Mouse (Mus musculus): ENCODE measurements around the gene Stk19. TPM values are rescaled to one million over a fixed set of nuclear protein-coding genes. Genes with fewer than 3 reads are reported as not detected.

Stk19 gene
- 12.8 and 14.8 TPM in 2 replicates for polyA plus RNA-seq (2012; rRNA removed)
- polyA plus RNA-seq (2014; fragmentation: Nextera tagmentation; extraction: Ambion mirVana): 10.6 and 13.3 TPM in 2 replicates

- under 1% methylated on average over 40 of the region's 40 CpGs for WGBS (ENCODE audit: insufficient replicate concordance)
- TF ChIP-seq EP300 (IDR thresholded peaks at IDR 0.05; ENCODE audit: low read depth) (no peak), CTCF (IDR thresholded peaks at IDR 0.05; ENCODE audit: low read depth) (no peak)
- Histone ChIP-seq H3K9ac (replicated peaks) (peak within 1 kb of the TSS; percentile 90), H3K4me1 (replicated peaks; ENCODE audit: control insufficient read depth in 2 of 2, insufficient read depth in 2 of 2, low read length in 1 of 2) (peaks cover 11 to 16% of the 10 kb centered on the region in 2 experiments), H3K9me3 (ENCODE audit: control insufficient read depth, low read length) (no peaks in the 10 kb centered on the region), H3K4me3 (ENCODE audit: insufficient read depth in 1 of 2, low read depth in 2 of 2, low read length in 2 of 2) (peak within 1 kb of the TSS; percentile 70 to 75), H3K27me3 (ENCODE audit: control insufficient read depth, insufficient read depth, low read length) (no peaks in the 10 kb centered on the region), H3K36me3 (replicated peaks; ENCODE audit: control insufficient read depth, insufficient read depth, low read depth) (peaks cover 19% of the 10 kb centered on the region), H3K4me2 (ENCODE audit: low read depth) (peak within 1 kb of the TSS; percentile 99), H3K27ac (peak within 1 kb of the TSS; percentile 81)
- DNase-seq (ENCODE audit: low read depth in 3 of 3, low spot score in 3 of 3) (peak; percentile 91 to 92 (median 91)), ATAC-seq (ENCODE audit: insufficient read depth) (peak; percentile 93)
These were observed at the start of gene Stk19, which contains the start of gene Dxo for GRCm38 (mm10) chr17:34836856-34837221. TSS of gene Stk19 (minus strand) at chr17:34836945. TSS of gene Dxo (plus strand) at chr17:34837019.

GRCm38 (mm10) chr17:34885615-34886014 lies 48.9 kb upstream of the Stk19 start:
- H3K27me3 ChIP-seq (ENCODE audit: control insufficient read depth, insufficient read depth, low read length): no peaks in the 10 kb centered on the region
- no peak for ATAC-seq (ENCODE audit: insufficient read depth)
- H3K27ac ChIP-seq: no peak overlapping the region
- no peaks in the 10 kb centered on the region for H3K9me3 ChIP-seq (ENCODE audit: control insufficient read depth, low read length)
- peaks cover 0 to 22% of the 10 kb centered on the region in 2 experiments; a peak in 2 of 4 replicates for H3K4me1 ChIP-seq (replicated peaks; ENCODE audit: control insufficient read depth in 2 of 2, insufficient read depth in 2 of 2, low read length in 1 of 2)
- no peak overlapping the region for H3K9ac ChIP-seq (replicated peaks)
- no peak overlapping the region for H3K4me2 ChIP-seq (ENCODE audit: low read depth)
- 93% methylated on average over 3 of the region's 3 CpGs for WGBS (ENCODE audit: insufficient replicate concordance)
- no peak for DNase-seq (ENCODE audit: low read depth in 3 of 3, low spot score in 3 of 3)
- H3K36me3 ChIP-seq (replicated peaks; ENCODE audit: control insufficient read depth, insufficient read depth, low read depth): no peaks in the 10 kb centered on the region
- no peak overlapping the region for H3K4me3 ChIP-seq (ENCODE audit: insufficient read depth in 1 of 2, low read depth in 2 of 2, low read length in 2 of 2)
- TF ChIP-seq EP300 (IDR thresholded peaks at IDR 0.05; ENCODE audit: low read depth) (no peak), CTCF (IDR thresholded peaks at IDR 0.05; ENCODE audit: low read depth) (no peak)

- no peaks in the 10 kb centered on the region for H3K27me3 ChIP-seq (ENCODE audit: control insufficient read depth, insufficient read depth, low read length)
- peaks cover 0 to 22% of the 10 kb centered on the region in 2 experiments; a peak in 2 of 4 replicates for H3K4me1 ChIP-seq (replicated peaks; ENCODE audit: control insufficient read depth in 2 of 2, insufficient read depth in 2 of 2, low read length in 1 of 2)
- H3K27ac ChIP-seq: no peak overlapping the region
- TF ChIP-seq EP300 (IDR thresholded peaks at IDR 0.05; ENCODE audit: low read depth) (no peak), CTCF (IDR thresholded peaks at IDR 0.05; ENCODE audit: low read depth) (no peak)
- ATAC-seq (ENCODE audit: insufficient read depth) (peak; percentile 18; the same call in 1 of the 2 replicates), DNase-seq (ENCODE audit: low read depth in 3 of 3, low spot score in 3 of 3) (no peak)
- WGBS (ENCODE audit: insufficient replicate concordance): 23% methylated on average over 6 of the region's 6 CpGs
- no peak overlapping the region for H3K9ac ChIP-seq (replicated peaks)
- H3K4me2 ChIP-seq (ENCODE audit: low read depth): no peak overlapping the region
- no peak overlapping the region for H3K4me3 ChIP-seq (ENCODE audit: insufficient read depth in 1 of 2, low read depth in 2 of 2, low read length in 2 of 2)
- H3K36me3 ChIP-seq (replicated peaks; ENCODE audit: control insufficient read depth, insufficient read depth, low read depth): no peaks in the 10 kb centered on the region
- no peaks in the 10 kb centered on the region for H3K9me3 ChIP-seq (ENCODE audit: control insufficient read depth, low read length)
These were observed 48.0 kb upstream of the Stk19 start for GRCm38 (mm10) chr17:34884704-34885103.

- ATAC-seq (ENCODE audit: insufficient read depth) (no peak), DNase-seq (ENCODE audit: low read depth in 3 of 3, low spot score in 3 of 3) (no peak)
- Histone ChIP-seq H3K4me3 (ENCODE audit: insufficient read depth in 1 of 2, low read depth in 2 of 2, low read length in 2 of 2) (no peak overlapping the region), H3K9ac (replicated peaks) (no peak overlapping the region), H3K27ac (no peak overlapping the region), H3K9me3 (ENCODE audit: control insufficient read depth, low read length) (no peaks in the 10 kb centered on the region), H3K4me1 (replicated peaks; ENCODE audit: control insufficient read depth in 2 of 2, insufficient read depth in 2 of 2, low read length in 1 of 2) (peaks cover 0 to 22% of the 10 kb centered on the region in 2 experiments; a peak in 2 of 4 replicates), H3K36me3 (replicated peaks; ENCODE audit: control insufficient read depth, insufficient read depth, low read depth) (no peaks in the 10 kb centered on the region), H3K4me2 (ENCODE audit: low read depth) (no peak overlapping the region), H3K27me3 (ENCODE audit: control insufficient read depth, insufficient read depth, low read length) (no peaks in the 10 kb centered on the region)
- TF ChIP-seq EP300 (IDR thresholded peaks at IDR 0.05; ENCODE audit: low read depth) (no peak), CTCF (IDR thresholded peaks at IDR 0.05; ENCODE audit: low read depth) (0 out of 2 replicates have a peak, but pooled peaks have one; percentile 15)
- WGBS (ENCODE audit: insufficient replicate concordance): 53% methylated on average over 3 of the region's 3 CpGs
These were observed 46.6 kb upstream of the Stk19 start for GRCm38 (mm10) chr17:34883332-34883731.

GRCm38 (mm10) chr17:34881683-34882310 lies 45.1 kb upstream of the Stk19 start, which contains the start of gene Gm20547:
TSS of gene Gm20547 (minus strand) at chr17:34882042.
- Histone ChIP-seq H3K27ac (no peak within 1 kb of the TSS), H3K36me3 (replicated peaks; ENCODE audit: control insufficient read depth, insufficient read depth, low read depth) (no peaks in the 10 kb centered on the region), H3K9ac (replicated peaks) (peak within 1 kb of the TSS; percentile 15), H3K4me3 (ENCODE audit: insufficient read depth in 1 of 2, low read depth in 2 of 2, low read length in 2 of 2) (peak within 1 kb of the TSS in 1 of 2 experiments; percentile 30; a peak in 2 of 4 replicates), H3K9me3 (ENCODE audit: control insufficient read depth, low read length) (no peaks in the 10 kb centered on the region), H3K27me3 (ENCODE audit: control insufficient read depth, insufficient read depth, low read length) (no peaks in the 10 kb centered on the region), H3K4me2 (ENCODE audit: low read depth) (peak within 1 kb of the TSS; percentile 54), H3K4me1 (replicated peaks; ENCODE audit: control insufficient read depth in 2 of 2, insufficient read depth in 2 of 2, low read length in 1 of 2) (peaks cover 0 to 22% of the 10 kb centered on the region in 2 experiments; a peak in 2 of 4 replicates)
- WGBS (ENCODE audit: insufficient replicate concordance): 14% methylated on average over 15 of the region's 15 CpGs
- ATAC-seq (ENCODE audit: insufficient read depth) (no peak), DNase-seq (ENCODE audit: low read depth in 3 of 3, low spot score in 3 of 3) (no peak)
- TF ChIP-seq EP300 (IDR thresholded peaks at IDR 0.05; ENCODE audit: low read depth) (no peak), CTCF (IDR thresholded peaks at IDR 0.05; ENCODE audit: low read depth) (peak; percentile 16; the same call in 1 of the 2 replicates)

All from liver, embryonic 14.5 days (tissue).